Mouse (Mus musculus) erythroid progenitor cell, adult 5-6 weeks (primary cell): ENCODE measurements around the gene Pam16. TPM values are rescaled to one million over a fixed set of nuclear protein-coding genes. Genes with fewer than 3 reads are reported as not detected.
A peak's percentile ranks its signal among the peaks of the same experiment; 100 is the strongest.

Experiments used
- ATAC-seq: replicated peaks from 2 replicates; pipeline ENCODE4 v1.8.0; 2016; ENCODE audit warnings: moderate number of reproducible peaks, mild to moderate bottlenecking, moderate TSS enrichment, inconsistent platforms; ENCODE audit not compliant: poor library complexity, low FRiP score, severe bottlenecking
- total RNA-seq, 2 experiments: library from RNA; stranded (forward) in 1 of 2; stranded (reverse) in 1 of 2; fragments of 150-400 nt in 1 of 2; fragments of 186-747, 209-891 nt in 1 of 2; gene quantifications; 2 replicates each; pipeline versions ENCODE4 v1.2.3 to v1.2.4; 2015 to 2017; ENCODE audit warnings: low replicate concordance in 2 of 2

The Pam16 gene
- total RNA-seq (2015; ENCODE audit: low replicate concordance): 9.4 and 16.8 TPM in 2 replicates
- 3.9 and 9.6 TPM in 2 replicates for total RNA-seq (2017; ENCODE audit: low replicate concordance)

DNA sequence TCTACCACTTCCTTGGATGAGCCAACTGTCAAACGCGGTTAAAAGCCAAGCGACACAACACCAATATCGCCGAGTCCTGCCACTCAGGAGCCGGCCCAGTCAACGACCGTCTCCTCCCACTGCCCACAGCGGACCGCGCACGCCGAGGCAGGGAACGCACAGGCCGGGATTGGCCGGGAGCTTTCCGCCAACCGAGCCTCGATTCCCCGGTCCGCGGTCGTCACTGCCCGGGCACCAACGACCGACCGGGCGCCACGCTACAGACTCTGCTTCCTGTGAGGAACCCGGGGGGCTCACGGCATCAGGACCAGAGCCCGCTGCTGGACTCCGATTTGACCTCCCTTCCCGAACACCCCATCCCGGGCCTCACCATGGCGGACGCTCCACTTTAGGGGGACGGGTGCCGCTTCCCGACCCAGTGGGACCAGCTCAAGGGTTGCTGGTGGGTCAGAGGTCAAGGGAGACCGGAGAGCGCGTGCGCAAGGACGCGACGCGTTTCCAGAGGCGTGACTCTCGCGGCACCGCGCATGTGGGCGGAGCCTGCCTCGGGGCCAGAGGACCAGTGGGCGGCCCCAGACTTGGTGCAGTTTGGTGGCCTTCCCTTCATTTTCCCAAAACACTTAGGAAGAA is at the start of gene Pam16:
TSS of gene Pam16 (minus strand) at position 508 of the 630 bp plus-strand sequence.
- ATAC-seq: peak; percentile 95

DNA sequence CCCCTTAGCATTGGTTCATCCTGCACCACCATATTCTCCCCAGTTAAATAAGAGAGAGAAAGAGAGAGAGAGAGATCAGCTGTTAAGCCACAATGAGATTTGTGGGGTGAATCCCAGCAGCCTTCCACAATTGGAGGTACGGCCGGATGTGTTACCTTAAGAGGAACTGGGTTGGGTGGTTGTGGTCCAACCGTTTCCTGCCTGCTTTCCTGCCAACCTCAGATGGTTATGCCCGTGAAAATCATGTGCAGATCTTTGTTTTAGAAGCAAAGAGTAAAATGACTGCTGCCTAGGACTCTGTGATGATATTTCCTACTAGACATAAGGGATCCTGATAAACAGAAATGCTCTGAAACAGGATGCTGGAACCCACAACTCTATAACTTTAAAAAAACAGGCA is 49.3 kb upstream of the Pam16 start:
- ATAC-seq: no peak

DNA sequence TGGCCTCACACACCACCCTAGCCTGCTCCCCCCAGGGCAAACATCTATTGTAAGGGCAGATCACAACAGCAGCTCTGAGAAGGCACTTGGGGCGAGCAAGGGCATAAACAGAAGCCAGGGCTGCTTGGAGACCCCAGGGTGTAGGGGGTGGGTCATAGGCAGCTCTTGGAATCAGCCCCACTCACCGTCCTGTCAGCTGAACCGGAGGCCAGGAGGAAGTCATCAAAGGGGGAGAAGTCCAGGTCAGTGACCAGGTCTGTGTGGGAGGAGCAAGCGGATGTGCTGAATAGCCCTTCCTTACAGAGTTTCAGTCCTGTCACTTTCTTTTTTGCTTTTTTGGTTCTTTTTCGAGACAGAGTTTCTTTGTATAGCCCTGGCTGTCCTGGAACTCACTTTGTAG is 45.5 kb upstream of the Pam16 start:
- ATAC-seq: no peak

DNA sequence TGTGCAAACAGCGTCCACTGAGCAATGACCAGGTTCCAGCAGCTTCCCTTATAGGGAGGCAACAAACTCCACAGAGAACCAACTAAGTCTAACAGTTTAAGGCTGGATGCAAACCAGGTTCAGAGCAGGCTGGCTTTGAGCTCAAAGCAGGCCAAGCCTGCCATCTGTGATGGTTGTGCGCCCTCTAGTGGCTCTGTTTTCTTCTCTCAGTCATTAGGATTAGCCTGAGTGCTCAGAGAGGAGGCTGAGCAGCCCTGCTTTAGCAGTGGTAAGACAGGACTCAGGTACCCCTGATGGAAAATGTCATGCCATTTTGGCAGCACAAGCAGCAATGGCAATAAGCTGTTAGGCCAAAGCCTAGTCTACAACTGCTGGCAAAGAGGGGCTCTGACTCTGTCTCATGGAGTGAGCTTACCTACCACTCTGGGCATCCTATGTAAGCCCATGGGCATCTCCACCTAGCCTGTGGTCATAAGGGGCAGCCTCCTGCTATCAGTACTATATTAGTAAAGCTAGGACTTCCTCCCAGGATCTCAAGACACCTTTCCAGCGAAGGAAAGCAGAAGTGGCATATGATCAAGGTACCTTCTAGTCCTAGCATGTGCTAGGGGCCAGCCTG is 42.5 kb upstream of the Pam16 start:
- peak; percentile 84 for ATAC-seq

DNA sequence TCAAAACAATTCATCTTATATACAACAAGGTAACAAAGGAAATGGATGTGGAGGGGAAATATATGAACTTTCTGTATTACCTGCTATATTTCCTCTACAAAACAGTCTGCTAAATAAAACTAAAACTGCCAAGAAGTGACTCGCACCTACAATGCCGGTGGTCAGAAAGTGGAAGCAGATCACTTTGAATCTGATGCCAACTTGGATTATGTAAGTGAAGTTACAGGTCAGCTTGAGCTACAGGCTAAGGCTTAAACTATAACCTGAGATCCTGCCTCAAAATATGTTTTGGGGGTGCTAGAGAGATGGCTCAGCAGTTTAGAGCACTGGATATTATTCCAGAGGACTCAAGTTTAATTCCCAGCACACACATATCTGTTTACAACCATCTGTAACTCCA is 40.9 kb upstream of the Pam16 start:
- ATAC-seq: no peak

DNA sequence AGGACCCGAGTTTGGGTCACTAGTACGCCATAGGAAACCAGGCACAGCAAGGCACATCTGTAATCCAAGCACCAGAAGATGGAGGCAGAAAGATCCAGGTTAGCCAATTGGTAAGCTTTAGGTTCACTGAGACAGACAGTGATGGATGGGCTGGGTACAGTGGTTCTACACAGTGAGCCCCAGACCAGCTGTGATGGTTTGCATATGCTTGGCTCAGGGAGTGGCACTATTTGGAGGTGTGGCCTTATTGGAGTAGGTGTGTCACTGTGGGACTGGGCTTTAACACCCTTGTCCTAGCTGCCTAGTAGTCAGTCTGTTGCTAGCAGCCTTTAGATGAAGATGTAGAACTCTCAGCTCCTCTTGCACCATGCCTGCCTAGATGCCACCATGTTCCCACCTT is 39.0 kb upstream of the Pam16 start:
- no peak for ATAC-seq

DNA sequence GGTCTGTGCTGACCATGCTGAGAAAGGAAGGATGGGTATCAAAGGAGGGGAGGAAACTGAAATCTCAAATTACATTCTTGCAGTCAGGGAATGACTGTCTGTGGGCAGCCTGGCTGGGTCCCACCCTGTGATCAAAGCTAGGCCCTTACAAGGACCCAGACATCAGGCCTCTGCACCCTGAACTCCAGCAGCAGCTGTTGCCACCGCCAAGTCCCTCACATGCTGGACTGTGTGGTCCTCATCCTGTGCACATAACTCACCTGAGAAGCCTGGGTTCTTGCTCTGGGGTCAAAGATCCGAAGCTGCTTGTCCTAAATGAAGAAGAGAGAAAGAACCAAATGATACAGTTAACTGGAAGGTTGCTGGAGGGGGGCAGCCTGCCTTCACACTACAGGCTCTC is 36.8 kb upstream of the Pam16 start:
- no peak for ATAC-seq

DNA sequence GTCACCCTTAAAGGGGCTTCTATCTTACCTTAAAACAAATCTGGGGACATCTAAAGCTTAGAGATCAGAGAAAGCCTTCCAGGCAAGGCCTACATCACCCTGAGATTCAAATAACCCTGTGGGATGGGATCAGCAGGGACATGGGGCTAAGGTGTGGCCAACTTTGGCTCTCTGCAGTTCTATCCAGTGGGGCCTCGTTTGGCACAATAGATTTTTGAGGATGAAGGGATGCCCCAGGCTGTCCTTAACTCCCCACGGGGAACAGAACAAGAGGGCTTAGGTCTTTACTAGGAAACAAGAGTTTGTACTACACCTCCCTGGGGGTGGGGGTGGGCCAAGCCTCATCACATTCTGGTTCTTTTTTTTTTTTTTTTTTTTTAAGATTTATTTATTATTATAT is 34.5 kb upstream of the Pam16 start:
- no peak for ATAC-seq

DNA sequence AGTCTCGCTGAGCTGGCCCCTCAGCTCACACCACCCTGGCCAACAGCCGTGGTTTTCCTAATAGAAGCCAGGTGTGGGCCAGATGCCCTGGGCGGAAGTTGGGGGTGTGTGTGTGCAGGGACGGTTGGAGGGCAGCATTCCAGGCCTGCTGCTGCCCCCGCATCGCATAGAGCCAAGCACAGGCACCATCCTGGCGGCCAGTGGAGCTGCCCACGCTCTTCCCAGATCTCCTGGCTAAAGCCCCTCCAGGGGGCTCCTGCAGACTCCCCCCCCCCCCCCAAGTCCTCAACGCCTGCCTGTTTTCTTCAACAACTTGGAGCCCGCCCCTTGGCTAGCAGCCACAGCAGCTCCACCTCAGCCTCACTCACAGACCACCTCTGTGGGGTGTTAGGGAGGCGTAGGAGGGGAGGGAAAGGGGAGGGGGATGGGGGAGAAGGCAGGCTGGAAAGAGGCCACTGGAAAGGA is 34.0 kb upstream of the Pam16 start:
- no peak for ATAC-seq

DNA sequence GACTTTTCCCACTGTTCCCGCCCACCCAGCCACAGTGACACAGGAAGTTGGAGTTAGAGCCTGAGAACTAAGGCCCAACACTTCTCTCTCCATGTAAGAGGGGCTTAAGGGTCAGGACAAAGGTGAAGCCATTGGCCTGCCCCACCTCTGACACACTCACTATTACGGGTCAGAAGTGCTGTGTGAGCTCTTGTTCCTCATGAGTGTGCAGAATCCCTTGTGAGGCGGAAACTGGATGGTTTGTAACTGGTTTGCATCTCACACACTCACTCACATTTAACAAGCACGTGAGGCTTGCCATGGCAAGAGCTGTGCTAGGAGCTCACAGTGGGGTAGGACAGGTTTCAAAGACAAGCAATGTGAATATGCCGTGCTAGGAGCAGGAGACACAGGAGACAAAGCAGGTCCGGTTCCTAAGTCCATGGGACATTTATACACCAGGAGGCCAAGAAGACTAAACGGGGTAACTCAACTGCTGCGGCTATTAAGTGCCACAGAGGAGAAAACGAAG is 31.8 kb upstream of the Pam16 start:
- no peak for ATAC-seq

DNA sequence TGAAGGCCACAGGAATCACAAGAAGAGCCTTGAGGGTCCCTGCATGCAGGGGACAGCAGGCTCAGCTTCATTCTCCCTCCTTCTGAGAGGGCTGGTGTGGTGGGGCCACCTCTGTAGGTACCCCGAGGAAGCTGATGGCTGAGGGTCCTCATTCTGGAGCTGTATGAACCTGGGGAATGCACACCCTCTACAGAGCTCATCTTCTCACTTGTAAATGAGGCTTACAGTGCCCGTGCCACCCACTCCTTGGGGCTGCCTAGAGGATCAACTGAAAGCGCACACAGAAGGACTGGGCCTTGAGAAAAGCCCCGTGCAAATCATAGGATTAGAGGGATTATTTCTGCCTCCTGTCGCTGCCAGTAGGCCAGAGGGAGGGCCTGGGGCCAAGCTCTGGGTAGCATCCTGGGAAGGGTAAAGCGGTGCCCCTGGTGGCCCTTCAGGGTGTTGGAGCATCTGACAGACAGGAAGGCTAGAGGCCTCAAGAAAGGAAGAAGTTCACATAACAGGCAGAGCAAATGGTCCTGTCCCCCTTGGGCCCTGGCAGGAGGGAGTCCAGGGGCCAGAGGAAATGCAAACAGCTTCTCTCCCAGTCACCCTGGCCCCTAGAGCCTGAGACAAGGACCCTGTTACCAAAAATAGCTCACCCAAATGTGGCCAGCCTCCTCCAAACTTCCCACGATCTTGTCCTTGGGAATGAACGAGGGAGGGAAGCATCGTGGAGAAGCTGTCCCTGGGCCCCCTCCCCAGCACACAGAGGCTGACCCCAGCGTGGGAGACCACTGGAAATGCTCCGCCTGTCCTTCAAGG is 31.2 kb upstream of the Pam16 start:
- ATAC-seq: no peak

DNA sequence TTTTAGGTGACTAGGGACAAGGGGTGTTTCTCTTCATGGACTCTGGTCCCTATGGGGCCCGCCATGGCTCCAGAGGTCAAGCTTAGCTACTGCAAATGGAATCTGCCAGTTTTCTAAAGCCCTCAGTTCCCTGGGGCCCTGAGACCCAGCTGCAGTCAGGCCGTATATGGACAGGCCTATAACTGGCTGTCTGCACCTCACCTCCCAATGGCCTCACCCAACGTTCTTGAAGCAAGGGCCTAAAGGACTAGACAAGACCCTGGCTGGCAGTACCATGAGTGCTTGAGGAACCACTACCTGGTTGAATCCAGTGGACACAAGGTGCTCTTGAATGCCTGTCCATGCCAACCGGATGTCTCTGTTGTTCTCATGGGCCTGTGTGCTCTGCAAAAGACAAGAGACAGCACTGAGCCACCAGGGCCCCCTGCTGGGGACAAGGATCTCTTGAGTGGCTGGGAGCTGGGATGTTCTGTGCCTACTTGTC is 30.5 kb upstream of the Pam16 start:
- no peak for ATAC-seq

DNA sequence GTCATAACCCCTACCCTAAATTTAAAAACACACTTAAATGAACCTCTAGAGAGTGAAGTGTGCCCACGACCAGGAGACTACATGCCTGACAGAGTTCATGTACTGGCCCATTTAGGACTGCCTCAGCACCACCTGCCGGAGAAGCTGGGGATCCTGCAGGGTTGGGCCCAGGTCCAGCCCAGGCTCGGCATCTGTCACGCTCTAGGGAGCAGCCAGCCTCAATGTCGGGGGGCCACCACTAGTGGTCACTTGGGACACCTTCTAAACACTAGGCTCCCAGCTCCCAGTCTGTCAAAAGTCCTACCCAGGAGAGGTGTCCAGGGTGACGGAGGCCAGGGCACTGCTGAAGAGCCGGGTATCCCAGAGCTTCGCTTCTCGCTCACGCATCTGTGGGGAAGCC is 29.9 kb upstream of the Pam16 start:
- no peak for ATAC-seq

DNA sequence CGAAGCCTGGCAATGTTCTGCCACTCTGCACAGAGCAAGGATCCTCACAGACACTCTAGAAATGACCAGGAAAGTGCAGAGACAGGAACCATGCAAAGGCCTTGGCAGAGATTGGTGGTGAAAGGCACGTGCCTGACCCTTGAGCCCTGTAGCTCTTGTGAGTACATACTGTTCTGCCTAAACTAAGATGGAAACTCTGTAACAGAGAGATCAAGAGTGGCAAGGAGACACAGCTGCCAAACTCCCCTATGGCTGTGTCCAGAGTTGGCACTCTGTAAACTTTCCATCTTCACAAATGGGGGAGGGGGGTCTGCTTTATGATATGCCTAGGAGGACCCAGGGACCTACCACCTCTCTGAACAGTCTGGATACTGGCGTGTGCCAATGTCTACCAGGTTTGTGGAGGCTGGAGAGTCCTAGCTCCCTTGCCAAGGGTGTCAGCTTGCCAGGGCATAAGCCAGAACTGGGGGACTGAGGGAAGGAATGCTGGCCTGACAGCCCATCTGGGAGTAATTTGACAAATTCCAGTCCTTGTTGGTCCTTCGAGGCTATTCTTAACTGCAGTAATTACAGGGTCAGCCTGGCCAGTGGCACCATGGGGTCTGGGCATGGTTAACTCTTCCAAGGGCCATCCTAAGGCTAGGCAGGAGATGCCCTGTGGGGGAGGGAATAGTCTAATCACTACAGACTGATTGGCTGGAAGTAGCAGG is 28.1 kb upstream of the Pam16 start:
- ATAC-seq: no peak

DNA sequence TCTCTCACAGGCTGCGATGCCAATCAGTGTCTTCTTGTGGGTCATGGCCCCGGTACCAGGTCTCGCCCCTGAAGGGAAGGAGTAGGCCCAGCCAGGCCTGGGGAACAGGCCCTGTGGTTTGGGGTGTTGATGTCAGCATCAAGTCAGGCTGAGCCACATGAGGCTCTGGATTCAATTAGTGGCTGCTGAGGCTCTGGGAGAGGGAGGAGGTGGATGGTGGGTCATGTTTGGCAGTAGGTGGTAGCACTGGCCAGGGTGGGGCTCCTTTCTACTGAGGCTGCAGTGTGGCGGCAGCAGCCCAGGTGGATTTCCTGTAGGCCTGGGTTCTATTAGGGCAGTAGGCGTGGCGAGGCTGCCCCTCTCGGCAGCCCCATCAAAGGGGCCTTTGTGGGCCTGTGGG is 26.8 kb upstream of the Pam16 start:
- no peak for ATAC-seq

DNA sequence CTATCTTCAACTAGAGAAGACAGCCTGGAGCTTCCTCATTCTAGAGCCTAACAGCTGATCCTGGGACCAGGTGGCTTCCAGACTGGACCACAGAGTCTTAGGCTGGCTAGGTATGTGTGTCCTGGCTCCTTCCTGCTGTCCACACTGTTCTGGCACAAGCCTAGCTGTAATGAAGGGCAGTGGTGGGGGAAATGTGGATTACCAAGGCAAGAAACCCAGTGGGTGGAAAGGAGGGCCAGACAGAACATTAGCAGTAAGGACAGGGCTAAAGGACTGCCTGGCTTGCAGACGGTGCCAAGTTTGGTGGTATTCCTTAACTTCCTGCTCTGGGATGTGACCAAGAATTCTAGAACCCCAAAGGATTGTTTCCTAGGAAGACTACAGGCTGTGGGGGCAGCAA is 26.3 kb upstream of the Pam16 start:
- ATAC-seq: no peak

DNA sequence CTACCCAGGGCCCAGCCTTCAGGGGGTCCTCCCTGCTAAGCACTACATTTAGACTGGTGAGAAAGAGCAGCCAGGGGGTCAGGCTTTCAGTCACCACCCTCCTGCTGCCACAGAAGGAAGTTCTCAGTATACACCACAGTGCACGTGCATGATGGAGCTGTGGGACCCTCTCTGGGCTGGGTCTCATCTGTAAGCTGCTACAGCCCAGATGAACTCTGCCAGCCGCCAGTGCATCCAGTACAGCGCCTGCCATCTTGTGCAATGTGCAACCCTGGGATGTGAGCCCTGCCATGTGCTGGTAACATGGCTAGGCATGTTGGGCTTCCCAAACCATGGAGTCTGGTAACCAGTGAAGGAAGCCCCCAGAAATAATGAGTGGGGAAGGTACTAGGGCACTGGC is 25.4 kb upstream of the Pam16 start:
- no peak for ATAC-seq

DNA sequence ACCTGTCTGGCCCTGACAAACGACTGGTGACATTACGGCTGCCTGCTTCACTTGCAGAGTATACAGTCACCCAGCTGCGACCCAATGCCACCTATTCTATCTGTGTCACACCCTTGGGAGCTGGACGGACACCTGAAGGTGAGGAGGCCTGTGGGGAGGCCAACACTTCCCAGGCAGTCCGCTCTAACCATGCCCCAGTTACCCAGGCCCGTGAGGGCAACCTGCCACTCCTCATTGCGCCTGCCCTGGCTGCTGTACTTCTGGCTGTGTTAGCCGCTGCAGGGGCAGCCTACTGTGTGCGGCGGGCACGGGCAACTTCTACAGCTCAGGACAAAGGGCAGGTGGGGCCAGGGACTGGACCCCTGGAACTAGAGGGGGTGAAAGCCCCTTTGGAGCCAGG is 24.9 kb upstream of the Pam16 start:
- ATAC-seq: no peak

DNA sequence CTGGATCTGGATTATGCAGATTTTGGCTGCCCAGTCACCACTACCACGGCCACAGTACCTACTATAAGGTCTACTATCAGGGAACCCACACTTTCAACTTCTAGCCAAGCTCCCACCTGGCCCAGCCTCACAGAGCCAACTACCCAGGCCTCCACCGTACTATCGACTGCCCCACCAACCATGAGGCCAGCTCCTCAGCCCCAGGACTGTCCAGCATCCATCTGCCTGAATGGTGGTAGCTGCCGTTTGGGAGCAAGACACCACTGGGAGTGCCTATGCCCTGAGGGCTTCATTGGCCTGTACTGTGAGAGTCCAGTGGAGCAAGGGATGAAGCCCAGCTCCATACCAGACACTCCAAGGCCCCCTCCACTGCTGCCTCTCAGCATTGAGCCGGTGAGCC is 24.4 kb upstream of the Pam16 start:
- 0 out of 2 replicates have a peak, but pooled peaks have one; percentile 28 for ATAC-seq

DNA sequence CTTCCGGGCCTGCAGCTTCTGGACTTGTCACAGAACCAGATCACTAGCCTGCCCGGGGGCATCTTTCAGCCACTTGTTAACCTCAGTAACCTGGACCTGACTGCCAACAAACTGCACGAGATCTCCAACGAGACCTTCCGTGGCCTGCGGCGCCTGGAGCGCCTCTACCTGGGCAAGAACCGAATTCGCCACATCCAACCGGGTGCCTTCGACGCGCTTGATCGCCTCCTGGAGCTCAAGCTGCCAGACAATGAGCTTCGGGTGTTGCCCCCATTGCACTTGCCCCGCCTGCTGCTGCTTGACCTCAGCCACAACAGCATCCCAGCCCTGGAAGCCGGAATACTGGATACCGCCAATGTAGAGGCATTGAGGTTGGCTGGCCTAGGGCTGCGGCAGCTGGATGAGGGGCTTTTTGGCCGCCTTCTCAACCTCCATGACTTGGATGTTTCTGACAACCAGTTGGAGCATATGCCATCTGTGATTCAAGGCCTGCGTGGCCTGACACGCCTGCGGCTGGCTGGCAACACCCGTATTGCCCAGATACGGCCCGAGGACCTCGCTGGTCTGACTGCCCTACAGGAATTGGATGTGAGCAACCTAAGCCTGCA is 23.7 kb upstream of the Pam16 start:
- ATAC-seq: no peak
